Mouse (Mus musculus) C2C12 (cell line): ENCODE measurements around the gene Thada. TPM values are rescaled to one million over a fixed set of nuclear protein-coding genes. Genes with fewer than 3 reads are reported as not detected.

Experiments used
- H3K27me3 ChIP-seq: one replicate; pipeline ENCODE4 v1.6.1; 2011; ENCODE audit not compliant: control insufficient read depth, insufficient read depth, insufficient read length
- H3K36me3 ChIP-seq: one replicate; pipeline ENCODE4 v1.6.1; 2011; ENCODE audit not compliant: control insufficient read depth, insufficient read depth
- H3K4me3 ChIP-seq: one replicate; pipeline ENCODE4 v1.5.1; 2011; ENCODE audit warnings: mild to moderate bottlenecking, control low read depth; ENCODE audit not compliant: poor library complexity, insufficient read depth, severe bottlenecking
- H3K79me2 ChIP-seq: one replicate; pipeline ENCODE4 v1.6.1; 2011; ENCODE audit not compliant: control insufficient read depth, insufficient read depth
- H3K79me3 ChIP-seq: one replicate; pipeline ENCODE4 v1.6.1; 2011; ENCODE audit warnings: low read depth, control low read depth
- H3ac ChIP-seq: one replicate; pipeline ENCODE3; 2011; ENCODE audit warnings: low read depth; ENCODE audit not compliant: control insufficient read depth, insufficient read length
- CEBPB ChIP-seq: IDR thresholded peaks from one replicate; pipeline ENCODE4 v1.6.1; 2011; ENCODE audit warnings: low read depth, mild to moderate bottlenecking, control low read depth, moderate library complexity
- CTCF ChIP-seq: IDR thresholded peaks from one replicate; pipeline ENCODE4 v1.5.1; 2011; ENCODE audit not compliant: control insufficient read depth, insufficient read depth, insufficient read length
- FOSL1 ChIP-seq: IDR thresholded peaks from one replicate; pipeline ENCODE4 v1.8.0; 2011; ENCODE audit warnings: mild to moderate bottlenecking, low read length; ENCODE audit not compliant: poor library complexity, insufficient read depth, severe bottlenecking
- MAX ChIP-seq: IDR thresholded peaks from one replicate; pipeline ENCODE4 v1.6.1; 2011; ENCODE audit warnings: mild to moderate bottlenecking, control low read depth
- MYOD1 ChIP-seq: IDR thresholded peaks from one replicate; pipeline ENCODE4 v1.6.1; 2011; ENCODE audit warnings: low read depth; ENCODE audit not compliant: control insufficient read depth, insufficient read length
- MYOG ChIP-seq: IDR thresholded peaks from one replicate; pipeline ENCODE4 v1.6.1; 2011; ENCODE audit not compliant: control insufficient read depth, insufficient read length; ENCODE audit errors: extremely low read depth
- USF1 ChIP-seq: IDR thresholded peaks from one replicate; pipeline ENCODE4 v1.6.1; 2011; ENCODE audit warnings: low read depth, mild to moderate bottlenecking, control low read depth, moderate library complexity
- polyA plus RNA-seq: library from polyadenylated mRNA; unstranded; fragments of >200 nt; fragmentation: generic; extraction: Trizol; gene quantifications from one replicate; pipeline ENCODE4 v1.2.1, GENCODE M21; 2012; ENCODE audit warnings: missing spikeins

Gene Thada
- polyA plus RNA-seq, 1 experiment, result 7.3 TPM

- no peak for TF ChIP-seq FOSL1
- Histone ChIP-seq H3K27me3 (no peaks in the 10 kb centered on the region), H3K36me3 (peaks cover 18% of the 10 kb centered on the region), H3K79me2 (no peaks in the 10 kb centered on the region), H3ac (no peak overlapping the region), H3K4me3 (no peak overlapping the region), H3K79me3 (no peaks in the 10 kb centered on the region)
These were observed 112.6 kb downstream of the Thada start for GRCm38 (mm10) chr17:84353224-84353901.

- TF ChIP-seq CEBPB, result no peak
- TF ChIP-seq MYOD1, result no peak
- no peak for TF ChIP-seq FOSL1
- TF ChIP-seq MAX, result no peak
- no peak for TF ChIP-seq CTCF
- no peak for TF ChIP-seq USF1
- TF ChIP-seq MYOG, result no peak
- Histone ChIP-seq H3K79me3 (no peaks in the 10 kb centered on the region), H3K79me2 (no peaks in the 10 kb centered on the region), H3ac (no peak overlapping the region), H3K27me3 (no peaks in the 10 kb centered on the region), H3K36me3 (peaks cover 13% of the 10 kb centered on the region), H3K4me3 (no peak overlapping the region)
These were observed 113.2 kb downstream of the Thada start for GRCm38 (mm10) chr17:84352790-84353154.

GRCm38 (mm10) chr17:84351912-84352789 lies 113.9 kb downstream of the Thada start:
- no peaks in the 10 kb centered on the region for H3K27me3 ChIP-seq
- H3K4me3 ChIP-seq, result no peak overlapping the region
- no peaks in the 10 kb centered on the region for H3K79me3 ChIP-seq
- no peak overlapping the region for H3ac ChIP-seq
- H3K36me3 ChIP-seq, result peaks cover 13% of the 10 kb centered on the region
- no peak for TF ChIP-seq MYOD1
- TF ChIP-seq CEBPB, result no peak
- no peak for TF ChIP-seq MAX
- TF ChIP-seq FOSL1, result no peak
- no peak for TF ChIP-seq MYOG
- no peak for TF ChIP-seq CTCF
- no peak for TF ChIP-seq USF1
- H3K79me2 ChIP-seq, result no peaks in the 10 kb centered on the region

GRCm38 (mm10) chr17:84351276-84351675 lies 114.7 kb downstream of the Thada start:
- TF ChIP-seq MYOD1, result no peak
- no peak for TF ChIP-seq MYOG
- TF ChIP-seq MAX, result no peak
- TF ChIP-seq USF1, result no peak
- no peak for TF ChIP-seq FOSL1
- TF ChIP-seq CEBPB, result no peak
- no peak for TF ChIP-seq CTCF
- Histone ChIP-seq H3ac (no peak overlapping the region), H3K79me2 (no peaks in the 10 kb centered on the region), H3K79me3 (no peaks in the 10 kb centered on the region), H3K27me3 (no peaks in the 10 kb centered on the region), H3K36me3 (peaks cover 14% of the 10 kb centered on the region), H3K4me3 (no peak overlapping the region)

GRCm38 (mm10) chr17:84348865-84349264 lies 117.1 kb downstream of the Thada start:
- H3K79me3 ChIP-seq, result no peaks in the 10 kb centered on the region
- H3K36me3 ChIP-seq, result peaks cover 15% of the 10 kb centered on the region
- no peak overlapping the region for H3ac ChIP-seq
- TF ChIP-seq CTCF (no peak), USF1 (no peak)
- no peak overlapping the region for H3K4me3 ChIP-seq
- H3K27me3 ChIP-seq, result no peaks in the 10 kb centered on the region
- H3K79me2 ChIP-seq, result no peaks in the 10 kb centered on the region

GRCm38 (mm10) chr17:84342299-84342817 lies 123.6 kb downstream of the Thada start:
- Histone ChIP-seq H3K36me3 (peaks cover 12% of the 10 kb centered on the region), H3K79me2 (no peaks in the 10 kb centered on the region), H3K79me3 (no peaks in the 10 kb centered on the region), H3ac (no peak overlapping the region), H3K27me3 (no peaks in the 10 kb centered on the region), H3K4me3 (no peak overlapping the region)
- TF ChIP-seq CTCF (no peak), MYOG (no peak), CEBPB (no peak), MAX (no peak), FOSL1 (no peak), USF1 (no peak), MYOD1 (no peak)
